ENCODE assay signal across 7 mouse cellular contexts in the genomic region with DNA sequence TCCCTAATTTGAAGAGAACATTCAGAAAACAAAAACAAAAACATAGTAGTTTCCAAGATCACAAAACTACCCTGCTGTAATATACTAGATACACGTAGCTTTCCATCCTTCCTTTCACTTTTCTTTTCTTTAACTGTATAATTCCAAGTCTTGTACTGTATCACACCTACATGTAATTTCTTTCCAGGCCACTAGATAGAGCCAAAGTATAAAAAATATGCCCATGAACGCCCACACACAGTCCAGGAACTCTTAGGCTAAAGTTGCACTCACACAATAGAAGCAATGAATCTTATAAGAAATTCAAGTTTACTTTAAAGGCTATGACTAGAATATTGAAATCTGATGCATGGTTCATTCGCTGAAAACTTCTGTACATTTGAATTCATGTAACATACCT.
DNase-seq lines count a peak whose midpoint lies in the region; ATAC-seq lines count a peak whose summit lies in the region.

No protein-coding gene starts in this region.

- H3K4me1 ChIP-seq in embryonic facial prominence, embryonic 12.5 days = no peaks in the 10 kb centered on the region
- H3K4me1 ChIP-seq in midbrain, embryonic 16.5 days (ENCODE audit: control insufficient read depth, insufficient read depth, low read length) = no peaks in the 10 kb centered on the region

- ATAC-seq in embryonic facial prominence, embryonic 12.5 days (ENCODE audit: insufficient number of reproducible peaks, insufficient read depth, low FRiP score, low TSS enrichment) = peak; percentile 75; the same call in 1 of the 2 replicates
- ATAC-seq in midbrain, embryonic 16.5 days = peak; percentile 87

- no peak overlapping the region for H3K9ac ChIP-seq in embryonic facial prominence, embryonic 12.5 days
- H3K9ac ChIP-seq in midbrain, embryonic 16.5 days (ENCODE audit: low read depth, low read length) = no peak overlapping the region

- H3K36me3 ChIP-seq in embryonic facial prominence, embryonic 12.5 days = no peaks in the 10 kb centered on the region
- no peaks in the 10 kb centered on the region for H3K36me3 ChIP-seq in midbrain, embryonic 16.5 days (ENCODE audit: control insufficient read depth, insufficient read depth, low read length)

- H3K27ac ChIP-seq in embryonic facial prominence, embryonic 12.5 days = no peak overlapping the region
- no peak overlapping the region for H3K27ac ChIP-seq in midbrain, embryonic 16.5 days (ENCODE audit: low read length)

- DNase-seq in left cerebral cortex, adult 11 months (ENCODE audit: low spot score) = peak; percentile 48
- DNase-seq in left cerebral cortex, postnatal 4 days = no peak
- DNase-seq in R1 (ENCODE audit: low read depth, low spot score) = peak; percentile 43
- DNase-seq in kidney, postnatal 36 days = peak; percentile 1 to 23
- DNase-seq in gastrocnemius, postnatal 4 days (ENCODE audit: low spot score in 2 of 2) = no peak

- no peaks in the 10 kb centered on the region for H3K9me3 ChIP-seq in embryonic facial prominence, embryonic 12.5 days
- H3K9me3 ChIP-seq in midbrain, embryonic 16.5 days (replicated peaks; ENCODE audit: control insufficient read depth, low read length, poor library complexity, severe bottlenecking) = no peaks in the 10 kb centered on the region

- intact Hi-C loops in left cerebral cortex, postnatal 4 days (cut with DNase I) = loop anchor here (5.0 kb wide), 1 partner anchor 1718 kb away; no protein-coding TSS in a partner anchor

- WGBS in embryonic facial prominence, embryonic 12.5 days = 22% methylated on average over 3 of the region's 3 CpGs
- WGBS in midbrain, embryonic 16.5 days = 18% methylated on average over 3 of the region's 3 CpGs

- H3K27me3 ChIP-seq in embryonic facial prominence, embryonic 12.5 days = no peaks in the 10 kb centered on the region
- peaks cover 3% of the 10 kb centered on the region; the same call in 1 of the 2 replicates for H3K27me3 ChIP-seq in midbrain, embryonic 16.5 days (ENCODE audit: control insufficient read depth, insufficient read depth, low read depth, low read length)

- no peak overlapping the region for H3K4me3 ChIP-seq in embryonic facial prominence, embryonic 12.5 days
- H3K4me3 ChIP-seq in midbrain, embryonic 16.5 days (ENCODE audit: low read depth, low read length) = no peak overlapping the region

- H3K4me2 ChIP-seq in embryonic facial prominence, embryonic 12.5 days (replicated peaks) = no peak overlapping the region
- H3K4me2 ChIP-seq in midbrain, embryonic 16.5 days (ENCODE audit: low read length) = no peak overlapping the region

Comparison
In these comparisons a context has a peak if more than half of its experiments do, and no peak if none do; other contexts are left out.
1. DNase-seq: peak in left cerebral cortex, adult 11 months (single experiment), R1 (single experiment) and kidney, postnatal 36 days (2 of 2); none in left cerebral cortex, postnatal 4 days (single experiment) and gastrocnemius, postnatal 4 days (0 of 2).